Mouse (Mus musculus) embryonic fibroblast, embryonic 13.5 days (primary cell): ENCODE data around the gene Hint1. TPM values are rescaled to one million over a fixed set of nuclear protein-coding genes. Genes with fewer than 3 reads are reported as not detected.
A peak's percentile ranks its signal among the peaks of the same experiment; 100 is the strongest.

Experiments used
- H3K27ac ChIP-seq: 2 replicates; pipeline ENCODE4 v1.5.1; 2012; ENCODE audit warnings: low read length, control low read depth, inconsistent platforms; ENCODE audit not compliant: insufficient read depth
- H3K4me1 ChIP-seq: 2 replicates; pipeline ENCODE4 v1.6.1; 2011; ENCODE audit warnings: low read length; ENCODE audit not compliant: control insufficient read depth, insufficient read depth
- H3K4me3 ChIP-seq: 2 replicates; pipeline ENCODE4 v1.5.1; 2011; ENCODE audit warnings: mild to moderate bottlenecking, control low read depth, low read length; ENCODE audit not compliant: insufficient read depth
- CTCF ChIP-seq: IDR thresholded peaks from 2 replicates; pipeline ENCODE4 v1.5.1; 2011; ENCODE audit warnings: mild to moderate bottlenecking, control low read depth, low read length, moderate library complexity, borderline replicate concordance; ENCODE audit not compliant: insufficient read depth
- POLR2A ChIP-seq: IDR thresholded peaks from 2 replicates; pipeline ENCODE4 v1.6.1; 2011; ENCODE audit warnings: low read depth, mild to moderate bottlenecking, control low read depth, low read length, moderate library complexity
- polyA plus RNA-seq: library from polyadenylated mRNA; stranded (reverse); fragments of >200 nt; gene quantifications from 2 replicates; pipeline ENCODE4 v1.2.4, GENCODE M21; 2011; ENCODE audit warnings: low read depth; ENCODE audit not compliant: missing spikeins, insufficient read length

The Hint1 gene
- 330 and 372 TPM in 2 replicates for polyA plus RNA-seq

DNA sequence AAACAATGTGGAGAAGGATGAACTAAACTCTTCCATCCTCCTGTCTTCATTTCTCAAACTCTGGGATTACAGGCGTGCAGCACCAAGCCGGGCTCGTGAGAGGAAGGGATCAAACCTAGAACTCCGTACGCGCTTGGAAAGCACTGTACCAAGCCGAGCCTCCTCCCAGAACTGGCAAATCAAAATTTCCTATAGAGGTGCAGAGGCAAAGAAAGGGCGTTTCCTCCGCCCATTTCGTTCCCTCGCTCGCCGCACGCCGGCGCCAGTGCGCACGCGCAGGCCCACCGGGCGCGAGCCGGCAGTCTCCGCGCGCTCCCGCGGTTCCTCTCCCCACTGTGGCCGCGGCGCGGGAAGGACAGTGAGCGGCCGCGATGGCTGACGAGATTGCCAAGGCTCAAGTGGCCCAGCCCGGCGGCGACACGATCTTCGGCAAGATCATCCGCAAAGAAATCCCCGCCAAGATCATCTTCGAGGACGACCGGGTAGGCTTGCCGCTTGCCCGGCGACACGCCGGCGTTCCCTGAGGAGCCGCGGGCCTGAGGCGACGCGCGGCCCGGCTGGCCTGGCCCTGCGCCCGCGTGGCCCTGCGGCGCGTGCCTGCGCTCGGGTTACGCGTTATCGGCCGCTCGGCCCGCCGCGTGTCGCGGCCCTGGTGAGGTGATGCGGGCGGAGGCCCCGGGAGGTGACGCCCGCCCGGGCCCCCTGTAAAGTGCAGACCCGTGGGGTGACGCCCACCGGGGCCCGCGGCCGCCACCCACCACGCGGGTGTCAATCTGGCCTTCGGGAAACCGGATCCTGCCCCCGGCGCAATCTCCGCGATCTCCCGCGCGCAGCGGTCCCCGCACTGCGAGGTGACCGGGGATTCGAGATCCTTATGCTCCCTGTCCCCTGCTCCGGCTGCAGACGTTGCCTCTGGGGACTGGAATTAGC, at the start of gene Hint1:
TSS of gene Hint1 (plus strand) at position 265 of the 930 bp plus-strand sequence.
- peaks cover 15% of the 10 kb centered on the region; the same call in 1 of the 2 replicates for H3K4me1 ChIP-seq
- no peak for TF ChIP-seq CTCF
- peak; percentile 91 for TF ChIP-seq POLR2A
- peak within 1 kb of the TSS; percentile 92 for H3K4me3 ChIP-seq
- peak within 1 kb of the TSS; percentile 72 for H3K27ac ChIP-seq

DNA sequence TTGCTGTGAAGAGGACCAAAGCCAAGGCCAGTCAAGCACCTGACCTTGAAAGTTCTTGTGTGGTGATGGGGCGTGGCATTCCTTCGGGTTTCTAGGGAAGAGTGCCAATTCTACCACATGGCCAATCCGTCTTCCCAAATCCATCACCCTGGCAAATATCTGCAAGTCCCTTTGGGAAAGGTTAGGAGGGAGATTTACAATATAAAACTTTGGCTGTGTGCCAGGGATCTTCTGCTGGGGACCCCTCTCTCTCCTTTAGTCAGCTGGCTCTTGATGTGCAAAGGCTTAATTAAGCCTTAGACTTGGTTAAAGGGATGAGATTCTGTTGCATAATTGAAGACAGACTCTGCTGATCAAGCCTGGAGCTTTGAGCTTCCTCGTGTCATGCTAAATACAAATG, 48.7 kb upstream of the Hint1 start:
- H3K27ac ChIP-seq: no peak overlapping the region
- no peaks in the 10 kb centered on the region; the same call in 1 of the 2 replicates for H3K4me1 ChIP-seq
- no peak for TF ChIP-seq CTCF
- no peak for TF ChIP-seq POLR2A
- no peak overlapping the region for H3K4me3 ChIP-seq

DNA sequence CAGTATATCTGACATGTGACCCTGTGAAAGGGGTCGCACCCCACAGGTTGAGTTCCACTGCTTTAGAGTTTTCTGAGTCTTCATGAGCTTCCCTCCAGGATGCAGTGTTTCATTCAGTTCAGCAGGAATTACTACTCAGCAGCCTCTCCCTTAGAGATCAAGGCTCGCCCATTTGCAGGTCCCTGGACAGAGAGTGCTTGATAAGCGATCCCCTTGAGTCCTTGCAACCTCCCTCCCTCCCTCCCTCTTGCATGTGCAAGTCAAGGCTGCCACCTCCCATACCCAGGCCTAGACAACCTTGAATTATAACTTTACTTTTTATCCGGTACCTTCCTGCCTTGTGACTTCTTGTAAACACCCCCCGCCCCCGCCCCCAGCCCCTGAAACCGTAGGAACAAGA, 46.7 kb upstream of the Hint1 start:
- no peak for TF ChIP-seq POLR2A
- Histone ChIP-seq H3K4me1 (no peaks in the 10 kb centered on the region), H3K27ac (no peak overlapping the region), H3K4me3 (no peak overlapping the region)

DNA sequence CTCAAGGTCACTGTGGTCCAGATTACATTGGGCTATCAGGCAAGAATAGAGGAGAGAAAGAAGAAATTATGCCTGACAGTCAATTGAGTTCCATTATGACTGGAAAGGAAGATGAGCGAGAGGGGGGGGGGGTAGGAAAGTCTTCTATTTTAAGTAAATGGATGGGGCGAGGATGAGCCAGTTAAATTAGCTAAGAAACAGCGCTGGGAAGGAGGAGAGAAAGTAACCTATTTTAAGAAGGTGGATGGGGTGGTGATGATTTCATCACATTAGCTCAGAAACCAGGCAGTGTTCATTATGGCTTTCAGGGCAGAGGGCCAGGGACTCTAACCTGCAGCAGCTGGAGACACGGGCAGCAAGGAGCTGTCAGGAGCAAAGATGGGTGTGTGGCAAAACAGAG, 42.7 kb upstream of the Hint1 start:
- H3K27ac ChIP-seq: no peak overlapping the region
- no peak overlapping the region for H3K4me3 ChIP-seq
- no peaks in the 10 kb centered on the region for H3K4me1 ChIP-seq
- TF ChIP-seq POLR2A: no peak
- no peak for TF ChIP-seq CTCF

DNA sequence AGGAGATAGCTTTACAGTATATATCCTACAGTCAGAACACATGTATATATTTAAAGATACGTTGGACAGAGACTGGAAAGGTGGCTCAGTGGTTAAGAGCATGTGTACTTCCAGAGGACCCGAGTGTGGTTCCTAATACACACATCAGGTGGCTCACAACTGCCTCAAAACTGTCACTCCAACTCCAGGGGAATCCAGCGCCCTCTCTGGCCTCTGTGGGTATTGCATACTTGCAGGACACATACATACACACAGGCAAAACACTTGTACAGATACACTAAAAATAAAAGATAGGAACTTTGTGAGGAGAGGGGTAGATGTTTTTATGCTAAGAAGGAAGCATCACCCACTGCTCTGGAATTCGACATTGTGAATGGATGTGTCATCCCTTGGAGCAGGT, 40.4 kb upstream of the Hint1 start:
- Histone ChIP-seq H3K4me1 (no peaks in the 10 kb centered on the region), H3K4me3 (no peak overlapping the region), H3K27ac (no peak overlapping the region)
- no peak for TF ChIP-seq CTCF
- no peak for TF ChIP-seq POLR2A

DNA sequence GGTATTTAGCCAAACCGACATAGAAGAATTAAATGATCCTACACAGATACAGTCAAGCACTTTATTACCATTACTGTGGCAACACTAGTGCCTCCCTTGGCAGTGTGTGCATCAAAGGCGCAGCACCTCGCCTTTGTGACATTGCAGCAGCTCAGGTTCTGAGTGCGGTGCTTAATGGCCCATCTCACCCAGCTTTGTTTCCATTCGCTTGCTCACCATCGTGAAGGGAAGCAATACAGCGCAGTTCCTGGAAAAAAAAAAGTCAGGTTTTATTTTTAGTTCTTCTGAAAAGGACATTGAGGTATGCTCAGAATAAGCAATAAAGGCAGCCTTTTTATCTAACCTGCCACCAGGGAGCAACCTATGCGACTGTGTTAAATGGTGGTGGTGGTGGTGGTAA, 39.4 kb upstream of the Hint1 start:
- TF ChIP-seq POLR2A (no peak), CTCF (no peak)
- H3K27ac ChIP-seq: no peak overlapping the region
- H3K4me1 ChIP-seq: no peaks in the 10 kb centered on the region
- no peak overlapping the region for H3K4me3 ChIP-seq

DNA sequence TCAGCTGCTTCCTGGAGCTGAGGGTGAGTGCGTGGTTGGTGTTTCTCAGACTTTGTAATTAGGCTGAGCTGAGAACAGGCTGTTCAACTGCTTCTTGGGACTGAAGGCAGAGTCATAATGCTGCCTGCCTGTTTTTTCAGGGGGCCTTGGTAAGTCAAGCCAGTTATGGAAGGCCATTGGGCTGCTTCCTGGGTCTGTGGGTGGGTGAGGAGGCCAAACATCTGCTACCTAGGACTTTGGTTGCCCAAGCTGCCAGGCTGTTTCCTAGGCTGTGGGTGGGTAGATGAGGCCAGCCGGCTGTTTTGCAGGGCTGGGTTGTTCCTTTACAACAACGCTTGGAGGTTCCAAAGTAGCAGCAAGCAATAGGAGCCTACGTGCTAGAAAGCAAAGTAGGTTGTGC, 32.4 kb upstream of the Hint1 start:
- no peak for TF ChIP-seq POLR2A
- TF ChIP-seq CTCF: no peak
- Histone ChIP-seq H3K4me3 (no peak overlapping the region), H3K4me1 (no peaks in the 10 kb centered on the region), H3K27ac (no peak overlapping the region)

DNA sequence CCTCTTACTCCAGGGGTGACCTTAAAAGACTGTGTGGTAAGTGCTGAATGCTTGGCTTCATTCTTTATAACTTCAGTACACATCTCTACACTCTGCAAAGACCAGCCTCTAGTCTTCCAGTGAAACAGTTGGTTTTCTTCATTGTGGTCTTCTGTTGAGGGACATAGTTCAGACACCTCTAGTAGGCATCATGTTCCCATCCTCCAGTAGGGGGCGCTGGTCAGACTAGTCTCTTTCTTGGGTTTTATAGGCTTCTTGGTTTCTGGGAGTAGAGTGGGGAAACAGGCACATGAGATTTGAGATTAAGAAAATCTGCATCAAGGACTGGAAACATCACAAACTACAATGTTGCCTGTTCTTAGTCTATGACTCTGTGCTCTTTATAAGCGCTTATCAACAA, 31.6 kb upstream of the Hint1 start:
- no peak overlapping the region for H3K4me3 ChIP-seq
- TF ChIP-seq POLR2A: no peak
- no peak for TF ChIP-seq CTCF
- no peaks in the 10 kb centered on the region for H3K4me1 ChIP-seq
- H3K27ac ChIP-seq: no peak overlapping the region

DNA sequence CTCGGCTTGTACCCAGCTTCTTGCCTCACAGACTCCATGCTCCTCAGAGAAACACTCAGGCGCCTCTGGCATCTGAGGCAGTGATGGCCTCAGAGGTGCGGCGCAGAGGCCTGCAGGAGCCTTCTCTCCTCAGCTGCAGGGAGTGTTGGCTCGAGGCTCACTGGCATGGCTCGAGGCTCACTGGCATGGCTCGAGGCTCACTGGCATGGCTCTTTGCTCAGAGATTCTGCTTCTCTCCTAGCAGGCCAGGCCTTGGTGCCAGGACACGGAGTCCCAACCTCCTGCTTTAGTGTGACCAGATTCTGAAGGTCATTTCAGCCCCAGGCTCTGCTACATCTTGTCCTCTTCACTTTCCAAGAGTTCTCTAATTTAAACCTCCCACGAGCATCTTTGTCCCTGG, 30.1 kb upstream of the Hint1 start:
- Histone ChIP-seq H3K4me1 (no peaks in the 10 kb centered on the region), H3K27ac (no peak overlapping the region), H3K4me3 (no peak overlapping the region)
- TF ChIP-seq CTCF (no peak), POLR2A (no peak)

DNA sequence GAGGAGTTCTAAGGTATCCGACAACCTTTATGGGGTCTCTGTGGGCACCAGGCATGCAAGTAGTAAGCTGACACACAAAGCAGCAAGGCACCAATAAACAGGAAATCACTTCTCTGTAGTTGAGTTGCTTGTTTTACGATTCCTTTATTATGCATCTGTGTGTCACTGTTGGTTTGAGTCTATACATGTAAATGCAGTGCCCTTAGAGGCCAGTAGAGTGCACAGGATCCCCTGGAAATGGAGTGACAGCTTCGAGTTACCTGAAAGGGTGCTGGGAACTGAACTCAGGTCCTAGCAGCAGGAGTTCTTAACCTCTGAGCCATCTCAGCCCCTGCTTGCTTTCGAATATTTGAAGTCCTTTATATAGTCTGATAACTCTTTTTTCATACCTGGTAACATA, 26.5 kb upstream of the Hint1 start:
- TF ChIP-seq CTCF: no peak
- TF ChIP-seq POLR2A: no peak
- H3K27ac ChIP-seq: no peak overlapping the region
- H3K4me3 ChIP-seq: no peak overlapping the region
- no peaks in the 10 kb centered on the region for H3K4me1 ChIP-seq

DNA sequence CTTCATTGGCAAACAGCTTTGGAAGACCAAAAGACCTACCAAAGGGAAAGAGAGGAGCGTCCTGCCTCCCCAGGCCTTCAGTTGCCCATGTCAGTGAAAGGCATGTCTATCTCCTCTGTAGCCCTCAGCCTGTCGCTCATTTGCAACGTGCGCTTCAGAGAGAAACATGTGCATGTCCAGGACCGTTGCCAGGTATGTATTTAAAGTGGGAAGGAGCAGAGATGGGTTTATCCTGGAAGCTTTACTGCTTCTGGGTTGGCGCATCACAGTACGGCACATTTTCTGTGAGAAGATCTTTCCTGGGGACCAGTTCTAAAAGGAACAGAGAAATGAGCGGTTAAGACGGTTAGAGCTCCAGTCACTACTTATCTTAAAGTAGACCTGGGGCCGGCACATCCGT, 25.3 kb upstream of the Hint1 start:
- Histone ChIP-seq H3K4me1 (no peaks in the 10 kb centered on the region), H3K4me3 (no peak overlapping the region), H3K27ac (no peak overlapping the region)
- TF ChIP-seq POLR2A (no peak), CTCF (no peak)

DNA sequence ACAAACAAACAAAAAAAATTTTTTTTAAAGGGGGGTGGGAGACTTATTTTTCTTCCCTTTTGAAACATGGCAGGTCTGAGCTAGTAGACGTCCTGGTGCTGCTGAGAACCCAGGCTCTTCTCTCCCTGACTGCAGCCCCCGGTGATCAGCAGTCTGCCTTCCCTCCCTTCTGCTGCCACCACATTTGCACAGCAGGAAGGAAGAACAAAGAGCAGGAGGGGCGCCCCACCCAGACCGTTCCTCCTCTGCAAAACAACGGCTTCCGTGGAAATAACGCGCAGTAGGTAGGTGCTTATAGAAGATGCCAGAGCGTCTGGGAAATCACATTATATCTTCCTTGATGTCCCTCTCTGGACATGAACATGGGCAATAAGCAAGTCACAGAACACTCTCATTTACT, 21.8 kb upstream of the Hint1 start:
- no peak for TF ChIP-seq POLR2A
- TF ChIP-seq CTCF: no peak
- no peaks in the 10 kb centered on the region for H3K4me1 ChIP-seq
- no peak overlapping the region for H3K4me3 ChIP-seq
- no peak overlapping the region for H3K27ac ChIP-seq
